Mouse (Mus musculus) small intestine, adult 2 months (tissue): ENCODE results near the gene Ankdd1b. TPM values are rescaled to one million over a fixed set of nuclear protein-coding genes. Genes with fewer than 3 reads are reported as not detected.

Experiments
- H3K27ac ChIP-seq: fragments of 200-500 bp; 2 replicates; pipeline ENCODE4 v1.5.1; 2012; ENCODE audit warnings: low read depth, low read length, control low read depth, inconsistent platforms; ENCODE audit not compliant: insufficient read depth
- H3K27me3 ChIP-seq: fragments of 200-500 bp; 2 replicates; pipeline ENCODE4 v1.6.1; 2012; ENCODE audit warnings: mild to moderate bottlenecking, moderate library complexity, low read length, inconsistent platforms; ENCODE audit not compliant: control insufficient read depth, insufficient read depth
- H3K36me3 ChIP-seq: fragments of 200-500 bp; 2 replicates; pipeline ENCODE4 v1.6.1; 2012; ENCODE audit warnings: mild to moderate bottlenecking, low read length, control low read depth, inconsistent platforms; ENCODE audit not compliant: control insufficient read depth, insufficient read depth
- H3K4me1 ChIP-seq: fragments of 200-500 bp; 2 replicates; pipeline ENCODE4 v1.6.1; 2012; ENCODE audit warnings: low read length, inconsistent platforms, mixed read lengths; ENCODE audit not compliant: control insufficient read depth, insufficient read depth, insufficient read length
- H3K4me3 ChIP-seq: fragments of 200-500 bp; 2 replicates; pipeline ENCODE4 v1.5.1; 2012; ENCODE audit warnings: low read depth, mild to moderate bottlenecking, control low read depth, inconsistent platforms, low read length, moderate library complexity
- CTCF ChIP-seq: fragments of 200-500 bp; IDR thresholded peaks from 2 replicates; pipeline ENCODE4 v1.5.1; 2012; ENCODE audit warnings: low read depth, mild to moderate bottlenecking, control low read depth, inconsistent platforms, low read length, moderate library complexity, mixed read lengths; ENCODE audit not compliant: insufficient replicate concordance, insufficient read length; ENCODE audit errors: extremely low read depth
- POLR2A ChIP-seq: fragments of 200-500 bp; IDR thresholded peaks from 2 replicates; pipeline ENCODE4 v1.6.1; 2012; ENCODE audit warnings: low read depth, mild to moderate bottlenecking, control low read depth, inconsistent platforms, low read length, moderate library complexity
- WGBS: fragments of 180-500 bp; shearing (Covaris S2); methylation state at CpG from one replicate; pipeline ENCODE4 v1.1.7; 2018; 5-methylcytosine and 5-hydroxymethylcytosine counted together
- polyA plus RNA-seq: library from polyadenylated mRNA; depleted of rRNA; stranded (reverse); fragments of >200 nt; gene quantifications from 2 replicates; pipeline ENCODE4 v1.2.3, GENCODE M21; 2012

The Ankdd1b gene
- polyA plus RNA-seq, 1 experiment = not detected

DNA sequence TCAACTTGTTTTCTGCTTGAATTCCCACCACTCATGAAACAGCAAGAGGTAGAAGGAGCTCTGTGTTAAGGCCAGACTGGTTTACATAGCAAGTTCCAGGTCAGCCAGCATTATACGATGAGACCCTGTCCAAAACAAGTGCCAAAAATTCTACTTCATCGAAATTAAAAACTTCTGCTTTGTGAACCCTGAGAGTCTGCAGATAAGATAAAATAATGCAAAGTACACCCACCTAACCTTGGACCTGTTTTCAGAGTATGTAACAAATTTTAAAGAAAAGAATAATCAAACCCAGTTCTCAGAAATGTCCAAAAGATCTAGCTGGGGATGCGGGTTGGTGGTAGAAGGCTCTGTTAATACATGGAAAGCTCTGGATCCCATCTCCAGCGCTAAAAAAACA is 12.4 kb downstream of the Ankdd1b start:
- H3K27me3 ChIP-seq = no peaks in the 10 kb centered on the region
- no peaks in the 10 kb centered on the region for H3K36me3 ChIP-seq
- H3K27ac ChIP-seq = no peak overlapping the region
- 68% methylated on average over 4 of the region's 4 CpGs for WGBS
- no peak overlapping the region for H3K4me3 ChIP-seq
- peaks cover 15% of the 10 kb centered on the region; the same call in 1 of the 2 replicates for H3K4me1 ChIP-seq
- no peak for TF ChIP-seq CTCF
- no peak for TF ChIP-seq POLR2A

- no peaks in the 10 kb centered on the region for H3K27me3 ChIP-seq
- H3K4me1 ChIP-seq = peaks cover 17% of the 10 kb centered on the region; the same call in 1 of the 2 replicates
- no peak overlapping the region for H3K4me3 ChIP-seq
- TF ChIP-seq CTCF (no peak), POLR2A (no peak)
- no peak overlapping the region for H3K27ac ChIP-seq
- 23% methylated on average over 5 of the region's 5 CpGs for WGBS
- no peaks in the 10 kb centered on the region for H3K36me3 ChIP-seq
Measured at GRCm38 (mm10) chr13:96458018-96458417, 13.0 kb downstream of the Ankdd1b start.

GRCm38 (mm10) chr13:96457566-96457965 is 13.4 kb downstream of the Ankdd1b start:
- H3K4me3 ChIP-seq = no peak overlapping the region
- no peaks in the 10 kb centered on the region for H3K36me3 ChIP-seq
- no peak for TF ChIP-seq POLR2A
- TF ChIP-seq CTCF = no peak
- WGBS = 38% methylated on average over 5 of the region's 5 CpGs
- peak overlapping the region; percentile 26 for H3K27ac ChIP-seq
- peaks cover 17% of the 10 kb centered on the region; the same call in 1 of the 2 replicates for H3K4me1 ChIP-seq
- no peaks in the 10 kb centered on the region for H3K27me3 ChIP-seq

DNA sequence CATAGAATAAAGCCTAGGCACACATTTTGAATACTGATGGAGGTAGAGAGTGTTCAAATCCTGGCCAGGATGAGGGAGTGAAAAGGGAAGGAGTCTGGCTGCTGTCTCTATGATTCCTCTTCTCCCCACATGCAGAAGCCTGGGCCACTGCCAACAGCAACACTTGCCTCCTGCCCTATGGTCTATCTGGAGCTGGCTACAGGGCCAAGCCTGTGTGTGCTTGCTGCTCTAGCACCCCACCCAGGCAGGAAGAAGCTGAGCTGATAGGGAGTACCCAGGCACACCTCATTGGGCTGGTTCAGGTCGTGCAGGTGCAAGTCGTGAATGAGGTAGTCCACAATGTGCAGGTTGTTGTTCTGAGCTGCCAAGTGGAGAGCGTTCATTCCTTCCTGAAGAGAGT is 16.7 kb downstream of the Ankdd1b start:
- no peaks in the 10 kb centered on the region for H3K36me3 ChIP-seq
- peak overlapping the region; percentile 54; the same call in 1 of the 2 replicates for H3K27ac ChIP-seq
- 22% methylated on average over 3 of the region's 3 CpGs for WGBS
- TF ChIP-seq CTCF = no peak
- TF ChIP-seq POLR2A = no peak
- H3K4me1 ChIP-seq = peaks cover 15% of the 10 kb centered on the region; the same call in 1 of the 2 replicates
- no peaks in the 10 kb centered on the region for H3K27me3 ChIP-seq
- no peak overlapping the region for H3K4me3 ChIP-seq

- Histone ChIP-seq H3K4me1 (peaks cover 10% of the 10 kb centered on the region; the same call in 1 of the 2 replicates), H3K4me3 (no peak overlapping the region), H3K27ac (no peak overlapping the region), H3K36me3 (no peaks in the 10 kb centered on the region), H3K27me3 (no peaks in the 10 kb centered on the region)
- WGBS = 95% methylated on average over 3 of the region's 3 CpGs
- no peak for TF ChIP-seq CTCF
- TF ChIP-seq POLR2A = no peak
Measured at GRCm38 (mm10) chr13:96452621-96453020, 18.4 kb downstream of the Ankdd1b start.

- Histone ChIP-seq H3K4me3 (no peak overlapping the region), H3K27me3 (no peaks in the 10 kb centered on the region), H3K36me3 (no peaks in the 10 kb centered on the region), H3K27ac (no peak overlapping the region), H3K4me1 (peaks cover 6% of the 10 kb centered on the region; the same call in 1 of the 2 replicates)
- TF ChIP-seq CTCF (no peak), POLR2A (no peak)
- WGBS = 44% methylated on average over 11 of the region's 11 CpGs
Measured at GRCm38 (mm10) chr13:96451386-96452140, 19.4 kb downstream of the Ankdd1b start.

DNA sequence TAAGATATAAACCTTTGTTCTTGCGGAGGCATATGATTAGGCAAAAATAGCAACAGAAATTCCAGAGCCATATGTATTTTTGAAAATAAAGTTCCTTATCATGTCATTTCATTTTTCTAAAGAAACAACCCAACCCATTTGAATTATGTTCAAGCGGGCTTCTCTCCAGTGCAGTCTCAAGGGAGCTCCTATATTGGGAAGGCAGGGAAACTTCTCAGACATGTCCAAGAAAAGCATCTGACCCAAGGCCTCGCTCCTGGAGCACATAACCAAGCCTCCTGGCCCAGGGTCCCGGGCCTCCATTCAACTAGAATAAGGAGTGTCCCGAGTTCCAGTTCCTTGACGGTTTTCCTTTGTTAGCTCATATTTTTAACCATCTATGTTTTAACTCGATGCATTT is 20.1 kb downstream of the Ankdd1b start:
- no peak for TF ChIP-seq CTCF
- TF ChIP-seq POLR2A = no peak
- peaks cover 6% of the 10 kb centered on the region; the same call in 1 of the 2 replicates for H3K4me1 ChIP-seq
- no peaks in the 10 kb centered on the region for H3K36me3 ChIP-seq
- H3K27me3 ChIP-seq = no peaks in the 10 kb centered on the region
- H3K4me3 ChIP-seq = no peak overlapping the region
- H3K27ac ChIP-seq = no peak overlapping the region
- 90% methylated on average over 7 of the region's 7 CpGs for WGBS
